Mouse (Mus musculus) hindlimb bud, embryonic 11.5 days (tissue): ENCODE results near the gene Lrrk1.

Source experiments
- DNase-seq: peaks from one replicate; pipeline ENCODE4 v3.0.0-alpha.2; 2012; ENCODE audit warnings: low read depth, low spot score; ENCODE audit errors: extremely low spot score

The Lrrk1 gene

DNA sequence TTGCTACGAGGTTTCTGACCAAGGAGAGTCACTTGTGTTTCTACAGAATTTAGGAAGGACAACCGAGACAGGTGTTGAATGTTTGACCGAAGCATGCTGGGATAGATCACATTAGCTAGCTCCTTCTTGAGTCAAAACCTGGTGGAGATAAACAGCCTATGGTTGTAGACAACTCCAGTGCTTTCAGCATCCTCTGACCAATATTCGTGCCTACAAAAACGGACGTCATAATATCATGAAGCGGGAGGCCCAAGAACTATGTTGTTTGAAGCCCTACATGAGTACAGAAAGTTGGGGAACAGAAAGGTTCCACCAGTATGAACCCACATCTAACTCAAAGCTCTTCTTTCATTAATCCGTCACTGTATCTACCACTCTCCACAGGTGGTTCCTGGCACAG is 3.3 kb downstream of the Lrrk1 start:
- DNase-seq = no peak

DNA sequence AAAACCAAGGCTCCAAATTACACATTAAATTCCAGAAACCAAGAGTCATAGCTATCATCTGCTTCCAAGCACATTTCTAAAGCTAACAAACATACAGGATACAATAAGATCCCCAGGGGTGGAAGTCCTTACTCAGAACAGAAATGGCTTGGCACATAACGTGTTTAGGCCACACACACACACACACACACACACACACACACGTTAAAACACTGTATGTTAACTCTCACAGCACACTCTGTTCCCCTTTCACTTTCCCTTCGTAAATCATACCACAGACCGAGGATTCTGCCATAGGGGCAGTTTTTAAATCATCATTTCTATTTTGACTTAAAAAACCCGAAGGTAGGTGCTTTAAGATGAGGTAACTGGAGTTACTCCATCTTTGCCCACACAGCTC is 3.9 kb downstream of the Lrrk1 start:
- no peak for DNase-seq

DNA sequence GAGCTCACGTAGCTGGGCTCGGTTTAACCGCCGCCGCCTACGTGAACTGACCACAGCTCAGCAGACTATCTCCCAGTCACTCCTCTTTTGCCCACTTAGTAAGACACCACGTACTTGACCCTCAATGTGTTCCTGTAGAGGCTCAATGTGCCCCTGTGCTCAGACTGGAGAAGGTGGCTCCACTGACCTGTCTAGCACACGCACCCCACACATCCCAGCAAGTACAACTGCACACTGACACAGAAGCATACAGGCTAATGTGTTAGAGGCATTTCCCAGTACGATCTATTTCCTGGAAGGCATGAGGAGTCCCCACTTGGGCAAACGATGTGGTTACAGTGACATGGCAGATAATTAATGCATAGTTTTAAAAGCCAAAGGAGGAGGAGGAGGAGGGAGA is 11.6 kb downstream of the Lrrk1 start:
- no peak for DNase-seq

DNA sequence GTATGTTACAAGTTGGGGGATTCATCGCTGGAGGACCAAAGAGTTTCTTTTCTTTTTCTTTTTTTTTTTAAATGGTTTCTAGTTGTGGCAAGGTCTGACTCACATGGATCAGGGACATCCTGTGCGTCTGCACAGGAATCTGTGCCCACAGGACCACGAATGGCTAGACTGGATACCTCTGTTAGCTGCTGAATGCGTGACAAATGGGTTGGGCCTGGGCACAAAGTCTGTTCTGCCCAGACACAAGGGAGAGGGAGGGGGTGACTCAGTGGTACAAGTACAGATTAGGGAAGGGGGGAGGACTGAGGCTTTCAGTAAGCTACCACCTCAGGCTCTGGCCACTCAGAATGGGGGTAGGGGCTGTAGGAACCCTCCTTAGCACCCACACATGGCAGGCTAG is 12.4 kb downstream of the Lrrk1 start:
- DNase-seq = no peak

DNA sequence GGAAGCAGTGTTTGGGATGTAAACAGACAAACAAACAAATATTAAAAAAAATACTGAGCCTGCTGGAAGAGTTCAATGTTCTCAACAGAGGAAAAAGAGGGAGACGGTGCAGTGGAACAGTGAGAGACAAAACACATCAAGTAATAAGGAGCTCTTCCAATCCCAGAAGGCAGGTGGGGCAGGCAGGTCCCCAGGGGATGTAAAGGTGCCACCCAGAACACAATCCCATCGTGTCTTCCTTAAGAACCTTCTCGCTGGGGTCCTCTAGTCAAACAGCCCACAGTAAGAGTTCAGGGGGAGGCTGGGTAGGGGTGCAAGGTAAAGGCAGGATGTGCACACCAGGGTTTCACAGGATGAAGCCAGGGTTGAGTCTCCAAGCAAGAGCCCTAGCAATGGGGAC is 14.8 kb downstream of the Lrrk1 start:
- DNase-seq = no peak

DNA sequence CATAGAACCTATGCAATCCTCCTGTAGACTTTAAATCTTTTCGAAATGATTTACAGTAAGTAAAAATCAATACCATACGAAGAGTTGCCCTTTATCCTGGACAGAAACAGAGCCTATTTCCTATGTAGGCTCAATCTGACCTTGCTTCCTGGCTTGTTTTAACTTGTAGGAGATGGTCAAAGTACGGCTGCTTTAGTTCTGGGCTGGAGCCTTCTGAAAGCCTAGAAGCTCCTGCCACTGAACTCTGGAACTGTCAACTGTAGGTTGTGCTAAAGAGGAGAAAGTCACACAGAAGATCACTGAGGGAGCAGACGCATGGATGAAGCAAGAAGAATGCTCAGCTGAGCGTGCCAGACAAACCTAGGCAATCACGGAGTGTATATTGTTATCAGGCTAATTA is 17.2 kb downstream of the Lrrk1 start:
- no peak for DNase-seq

DNA sequence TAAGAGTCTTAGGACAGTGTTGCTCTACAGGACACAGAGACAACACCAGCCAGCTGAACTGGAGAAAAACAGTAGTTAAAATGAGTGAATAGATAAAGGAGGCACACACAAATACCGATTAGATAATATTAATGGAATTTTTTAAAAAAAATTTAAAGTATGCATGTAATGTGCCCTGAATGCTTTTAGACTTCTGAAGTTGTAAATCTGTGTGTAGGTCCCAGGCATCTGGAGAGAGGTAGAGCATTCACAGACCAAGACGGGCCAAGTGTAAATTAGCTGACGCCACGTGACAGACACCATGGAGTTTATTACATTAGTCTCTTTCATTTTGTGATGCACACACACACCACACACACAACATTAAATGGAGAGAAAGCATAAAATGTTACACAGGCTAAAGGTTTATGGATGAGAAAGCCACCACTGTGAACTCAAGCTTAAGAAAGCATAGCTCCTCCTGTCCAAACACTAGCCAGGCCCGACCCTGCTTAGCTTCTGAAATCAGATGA is 18.2 kb downstream of the Lrrk1 start:
- no peak for DNase-seq

DNA sequence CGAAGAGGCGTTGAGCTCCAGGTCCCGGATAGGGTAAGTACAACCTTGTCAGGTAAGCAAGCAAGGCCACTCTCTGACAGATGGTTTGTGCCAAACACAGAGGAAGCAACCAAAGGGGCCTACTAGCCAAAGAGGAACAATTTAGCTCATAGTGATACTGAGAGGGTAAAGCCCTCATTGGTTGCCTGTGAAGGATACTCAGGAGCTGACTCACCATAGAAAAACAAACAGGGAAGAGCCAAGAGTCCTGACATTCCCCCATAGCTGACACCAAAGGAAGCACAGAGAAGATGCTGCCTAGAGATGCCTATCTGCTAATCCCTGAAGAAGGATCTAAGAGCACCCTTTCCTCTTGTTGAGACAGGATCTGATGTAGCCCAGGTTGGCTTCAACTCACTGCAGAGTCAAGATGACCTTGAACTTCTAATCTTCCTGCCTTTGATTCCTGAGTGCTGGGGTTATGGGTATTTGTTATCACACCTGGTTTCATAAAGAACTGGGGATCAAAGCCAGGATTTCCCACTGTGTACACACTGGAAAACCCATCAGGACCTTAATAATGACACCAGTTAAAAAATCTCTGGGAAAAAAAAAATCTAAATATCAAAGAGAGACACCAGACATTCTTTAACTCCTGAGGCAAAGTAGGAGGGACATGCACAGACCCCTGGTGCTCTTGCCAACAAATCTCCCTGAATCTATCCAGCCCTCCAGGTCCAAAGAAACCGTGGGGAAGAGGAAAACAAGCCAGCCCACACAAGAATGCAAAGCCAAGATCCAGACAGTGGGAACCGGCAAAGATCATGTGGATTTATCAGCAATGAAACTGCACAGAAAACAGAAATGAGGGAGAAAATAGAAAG is 18.8 kb downstream of the Lrrk1 start:
- no peak for DNase-seq

DNA sequence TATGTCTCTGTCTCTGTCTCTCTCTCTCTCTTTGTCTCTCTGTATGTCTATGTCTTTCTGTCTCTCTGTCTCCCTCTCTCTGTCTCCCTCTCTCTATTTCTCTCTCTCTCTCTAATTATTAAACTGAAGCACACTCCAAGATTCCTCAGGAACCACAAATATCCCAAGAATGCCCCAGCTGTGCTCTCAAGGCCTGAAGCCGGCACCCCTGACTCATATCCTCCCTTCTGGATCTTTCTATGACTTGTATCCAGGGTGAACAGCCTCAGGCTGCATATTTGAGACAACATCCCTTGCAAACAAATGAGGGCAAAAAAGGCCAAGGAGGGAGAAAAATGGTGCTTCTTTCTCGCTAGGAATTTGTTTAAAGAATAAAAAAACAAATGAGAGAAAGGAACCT is 22.2 kb downstream of the Lrrk1 start, which contains the start of gene Gm10974:
Gene Gm10974, plus strand, starts transcription at position 2 of the 400 bp plus-strand sequence.
- DNase-seq = no peak

DNA sequence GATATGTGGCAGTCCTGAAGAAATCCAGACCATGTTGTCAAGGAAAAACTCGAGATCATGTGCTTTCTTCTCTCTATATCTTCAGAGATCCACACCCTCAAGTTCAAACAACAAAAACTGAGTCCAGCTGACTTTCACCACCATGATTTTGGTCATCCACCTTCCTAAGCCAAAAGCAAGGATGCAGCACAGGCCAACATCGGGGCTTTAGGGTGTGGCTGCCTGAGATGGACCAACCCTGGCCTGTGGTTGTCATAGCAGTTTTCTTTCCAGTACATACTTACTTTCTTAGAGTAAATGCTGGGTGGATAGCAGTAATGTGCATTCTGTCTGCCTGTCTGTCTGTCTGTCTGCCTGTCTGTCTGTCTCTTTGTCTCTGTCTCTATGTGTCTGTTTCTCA is 22.7 kb downstream of the Lrrk1 start:
- DNase-seq = no peak

DNA sequence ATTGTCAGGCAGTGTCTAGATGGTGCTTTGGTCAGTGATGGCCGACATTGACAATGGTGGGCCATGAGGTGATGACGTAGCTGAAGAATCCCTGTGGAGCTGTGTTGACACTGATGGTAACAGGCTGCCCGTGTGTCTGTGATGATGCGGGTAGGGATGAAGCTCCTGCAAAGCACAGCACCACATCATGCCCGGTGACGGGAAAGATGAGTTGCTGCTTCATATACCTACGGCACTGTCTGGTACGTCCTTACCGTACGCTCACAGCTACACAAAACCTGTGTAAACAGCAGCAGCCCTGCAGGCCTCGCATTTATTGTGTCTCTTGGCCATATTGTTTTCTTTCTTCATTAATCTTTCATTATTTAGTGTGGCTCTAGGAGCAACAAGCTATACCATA is 23.7 kb downstream of the Lrrk1 start:
- DNase-seq = no peak

DNA sequence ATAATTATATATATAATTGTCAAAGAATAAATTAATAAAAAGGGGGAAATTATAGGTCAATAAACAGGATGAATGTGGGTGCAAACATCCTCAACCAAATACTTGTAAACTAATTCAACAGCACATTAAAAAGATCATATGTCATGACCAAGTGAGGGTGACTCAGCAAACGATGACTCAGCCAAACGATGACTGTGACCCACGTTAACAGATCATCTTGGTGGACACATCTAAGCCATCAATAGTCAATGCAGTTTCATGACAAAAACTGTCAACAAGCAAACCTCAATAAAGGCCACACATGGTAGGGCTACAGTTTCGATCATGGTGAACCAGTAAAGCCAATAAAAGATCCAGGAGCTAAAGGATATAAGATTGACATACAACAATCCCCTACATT is 29.1 kb downstream of the Lrrk1 start:
- DNase-seq = no peak

DNA sequence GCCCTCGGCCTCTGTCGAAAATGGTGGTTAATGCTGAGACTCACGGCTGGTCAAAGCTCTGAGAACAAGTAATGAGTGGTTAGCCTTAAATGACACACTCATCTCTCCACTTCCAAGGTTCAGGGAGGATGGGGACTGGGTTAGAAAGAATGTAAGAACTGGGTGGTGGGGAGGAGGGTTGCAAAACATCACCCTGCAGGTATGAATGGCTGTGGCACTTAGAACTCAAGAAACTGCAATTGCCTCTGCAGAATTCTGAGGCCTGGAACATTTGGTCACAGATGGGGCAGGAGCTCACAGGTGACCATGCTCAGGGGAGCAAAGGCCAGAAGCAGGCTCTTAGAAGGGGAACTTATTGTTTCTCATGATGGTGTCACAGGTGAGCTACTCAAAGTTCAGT is 29.7 kb downstream of the Lrrk1 start:
- DNase-seq = no peak

DNA sequence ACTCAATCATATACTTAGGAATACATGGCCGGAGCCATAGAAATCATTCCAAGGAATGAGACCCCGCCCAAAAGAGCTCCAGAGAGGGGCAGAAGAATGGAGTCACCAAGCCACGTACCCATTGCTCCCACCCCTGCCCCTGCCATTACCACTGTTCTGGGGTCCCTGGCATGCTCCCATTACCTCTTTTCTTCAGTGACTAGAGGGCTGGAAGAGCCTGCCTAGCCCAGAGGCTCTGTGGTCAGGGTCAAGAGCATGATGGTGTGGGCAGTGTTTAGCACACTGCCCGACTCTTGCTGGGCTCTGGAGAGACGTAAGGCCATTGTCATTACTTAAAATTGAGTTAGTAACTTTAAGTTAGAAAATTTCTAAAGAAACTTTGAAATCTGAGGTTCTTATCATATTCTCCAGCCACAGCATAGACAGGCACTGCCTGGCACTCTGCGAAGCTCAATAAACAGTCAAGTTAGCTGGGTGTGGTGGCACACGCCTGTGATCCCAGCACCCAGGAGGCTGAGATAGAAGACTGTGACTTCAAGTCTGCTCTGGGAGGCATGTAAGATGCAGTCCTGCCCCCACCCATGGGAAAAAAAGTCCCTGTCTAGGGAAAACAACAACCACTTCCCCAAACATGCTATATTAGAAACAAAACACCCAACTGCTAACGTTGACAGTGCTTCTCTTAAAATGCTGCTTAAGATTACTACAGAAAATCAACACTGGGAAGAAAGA is 32.2 kb downstream of the Lrrk1 start:
- no peak for DNase-seq

DNA sequence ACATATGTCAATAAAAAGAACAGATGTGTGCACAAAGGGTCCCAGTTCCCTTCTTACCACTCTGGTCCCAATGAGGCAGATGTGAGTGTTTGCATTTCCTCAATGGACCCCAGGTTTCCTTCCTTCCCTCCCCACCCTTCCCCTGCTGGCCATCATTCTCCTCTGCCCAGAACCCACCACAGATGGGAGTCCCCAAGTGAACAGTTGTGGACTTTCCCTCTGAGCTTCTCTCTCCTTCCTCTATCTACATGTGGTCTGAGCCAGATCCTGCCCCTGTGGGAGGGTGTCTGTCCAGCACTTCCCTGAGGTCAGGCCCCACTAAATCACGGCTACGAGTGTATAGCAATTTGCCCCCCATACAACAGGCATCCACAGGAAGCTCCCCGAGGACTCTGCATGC is 33.2 kb downstream of the Lrrk1 start:
- DNase-seq = no peak

DNA sequence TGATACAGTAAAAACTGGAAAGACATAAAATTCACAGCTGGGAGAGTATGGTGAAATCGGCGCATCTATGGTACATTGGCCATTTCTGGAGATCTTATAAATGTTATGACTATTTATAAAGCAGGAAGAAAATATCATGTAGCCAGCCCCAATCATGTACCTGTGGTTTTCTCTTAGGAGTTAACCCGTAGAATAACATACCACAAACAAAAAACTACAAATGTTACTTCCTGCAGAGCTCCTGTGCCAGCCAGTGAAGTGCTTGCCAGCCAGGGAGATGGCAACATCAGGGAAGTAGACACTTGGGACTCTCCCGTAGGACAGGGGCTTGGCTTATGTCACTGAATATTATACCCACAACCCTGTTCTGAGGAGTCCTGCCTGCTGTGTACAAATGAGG is 37.1 kb downstream of the Lrrk1 start:
- DNase-seq = no peak

DNA sequence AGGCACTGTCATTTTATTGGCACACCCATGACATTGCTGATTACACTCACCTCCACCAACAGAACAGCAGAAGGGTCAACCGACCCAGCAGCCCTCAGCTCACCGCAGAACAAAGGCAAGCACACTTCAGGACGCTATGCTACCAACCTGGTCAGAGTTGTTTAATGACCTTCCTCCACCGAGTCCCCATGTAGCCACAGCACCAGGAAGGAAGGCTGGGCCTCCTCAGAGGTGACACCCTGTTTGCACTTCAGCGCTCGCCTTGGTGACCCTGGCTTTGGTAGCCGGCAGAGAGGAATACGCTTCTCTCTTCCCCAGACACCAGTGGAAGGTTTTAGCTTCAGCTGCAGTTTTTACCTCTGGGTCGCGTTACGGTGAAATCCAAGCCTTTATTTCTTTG is 38.5 kb downstream of the Lrrk1 start:
- DNase-seq = no peak

DNA sequence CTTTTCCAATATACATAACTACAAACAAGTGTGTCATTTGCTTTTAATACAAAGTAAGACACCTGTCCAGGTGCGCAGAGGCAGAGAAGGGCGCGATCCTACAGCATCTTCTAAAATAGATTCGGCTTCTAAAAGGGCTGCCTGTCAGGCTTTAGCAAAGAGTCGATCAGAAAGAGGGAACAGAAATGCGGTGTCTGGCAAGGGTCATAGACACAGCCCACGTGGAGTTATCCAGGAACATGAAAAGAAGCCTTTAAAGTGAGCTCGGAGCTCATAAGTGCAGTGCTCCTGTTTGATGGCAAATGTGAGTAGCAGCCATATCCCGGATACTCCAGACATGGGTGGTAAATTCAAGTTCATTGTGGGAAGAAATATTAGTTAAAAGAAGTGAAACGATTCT is 39.6 kb downstream of the Lrrk1 start:
- no peak for DNase-seq

DNA sequence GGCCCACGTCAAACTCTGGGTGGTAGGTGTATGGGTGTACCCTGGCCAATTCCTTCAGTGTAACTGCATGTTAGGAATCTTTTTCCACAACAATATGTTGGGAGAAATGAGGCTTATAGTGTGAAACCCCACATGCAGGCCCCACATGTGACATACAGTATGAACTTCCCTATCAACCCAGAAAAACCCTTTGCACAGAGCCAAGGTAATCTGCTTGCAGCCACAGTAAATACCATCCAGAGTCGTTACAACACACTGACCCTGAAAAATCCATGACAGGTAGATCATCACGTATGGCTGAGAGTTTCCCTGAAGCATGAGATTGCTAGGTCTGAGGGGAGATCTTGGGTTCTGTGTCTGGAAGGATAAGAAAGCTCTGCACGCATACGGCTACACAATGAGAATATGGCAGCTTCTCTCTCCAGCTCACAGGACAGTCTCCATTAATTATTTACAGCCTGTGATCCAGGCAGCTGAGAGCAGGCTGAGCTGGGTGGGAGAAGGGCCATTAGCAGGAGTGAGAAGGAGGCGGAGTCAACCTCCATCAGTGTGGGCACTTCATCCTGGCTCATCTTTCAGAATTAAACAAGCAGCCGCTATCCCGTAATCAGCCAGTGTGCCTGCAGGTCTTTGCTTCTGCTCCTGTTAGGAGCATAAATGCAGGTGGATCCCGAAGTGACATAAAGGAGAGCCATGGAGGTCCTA is 41.0 kb downstream of the Lrrk1 start:
- DNase-seq = no peak

DNA sequence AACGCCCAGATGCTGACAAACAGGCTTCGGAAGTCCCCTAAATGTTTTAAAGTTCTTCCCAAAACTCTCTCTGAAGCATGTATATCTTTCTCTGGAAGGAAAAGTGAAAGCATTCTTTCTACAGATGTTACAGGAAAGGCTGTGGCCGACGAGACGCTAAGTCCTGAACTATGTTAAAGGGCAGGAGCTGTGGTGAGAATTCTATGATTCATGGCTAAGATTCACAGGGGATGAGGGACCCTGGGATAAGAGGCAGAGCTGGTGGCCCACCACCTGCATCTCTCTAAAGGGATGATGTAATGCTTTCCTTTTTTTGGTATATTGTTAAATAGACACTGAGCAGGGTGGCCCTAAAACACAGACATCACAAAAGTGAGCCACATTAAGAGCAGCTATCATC is 44.8 kb downstream of the Lrrk1 start:
- no peak for DNase-seq

DNA sequence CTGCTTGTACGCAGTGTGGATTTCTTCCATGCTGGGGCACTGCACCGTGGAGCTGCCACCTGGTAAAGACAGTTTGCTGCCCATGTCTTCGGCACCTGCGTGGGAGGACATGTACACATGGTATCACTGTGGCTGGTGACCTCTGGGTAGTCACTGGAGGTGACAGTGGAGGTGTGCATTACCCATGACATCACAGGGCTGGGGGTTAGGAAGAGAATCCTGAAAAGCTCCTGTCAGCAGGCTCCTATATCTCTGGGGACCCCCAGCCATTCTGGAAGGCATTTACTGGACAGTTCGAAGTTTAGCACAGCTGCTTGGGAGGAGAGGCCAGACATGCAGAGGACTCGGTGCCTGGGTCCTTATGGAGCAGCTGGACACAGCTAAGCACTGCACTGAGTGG is 45.3 kb downstream of the Lrrk1 start:
- DNase-seq = no peak

DNA sequence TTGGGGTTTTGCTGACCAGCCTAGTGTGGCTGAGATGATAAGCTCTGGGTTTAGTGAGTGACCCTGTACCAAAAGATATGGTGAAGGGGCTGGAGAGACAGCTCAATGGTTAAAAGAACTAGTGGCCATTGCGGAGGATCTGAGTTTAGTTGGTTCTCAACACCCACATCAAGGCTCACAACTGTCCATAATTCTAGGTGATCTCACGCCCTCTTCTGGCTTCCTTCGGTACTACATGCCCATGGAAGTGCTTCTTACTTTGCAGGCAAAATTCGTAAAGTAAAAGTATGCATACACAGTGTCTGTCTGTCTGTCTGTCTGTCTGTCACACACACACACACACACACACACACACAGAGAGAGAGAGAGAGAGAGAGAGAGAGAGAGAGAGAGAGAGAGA is 45.8 kb downstream of the Lrrk1 start:
- DNase-seq = no peak
